Mouse (Mus musculus) hindbrain, embryonic 10.5 days (tissue): ENCODE measurements at regions not wholly inside any gene's neighbourhood (a gene's known extent, or its start where the extent isn't known, plus 50 kb on each side); places are given as distances from the start of the nearest gene placed in this dataset.

ENCODE experiments used
- DNase-seq: peaks from one replicate; pipeline ENCODE4 v3.0.0-alpha.2; 2017; ENCODE audit warnings: low spot score
- H3K27ac ChIP-seq: fragments of 300-500 bp; sonication (generic); 2 replicates; pipeline ENCODE4 v1.5.1; 2016; ENCODE audit warnings: mild to moderate bottlenecking, moderate library complexity
- H3K27me3 ChIP-seq: fragments of 300-500 bp; sonication (generic); 2 replicates; pipeline ENCODE4 v1.6.1; 2016; ENCODE audit warnings: mild to moderate bottlenecking; ENCODE audit not compliant: poor library complexity, insufficient read depth, severe bottlenecking
- H3K36me3 ChIP-seq: fragments of 300-500 bp; sonication (generic); 2 replicates; pipeline ENCODE4 v1.6.1; 2016; ENCODE audit warnings: mild to moderate bottlenecking, moderate library complexity
- H3K4me1 ChIP-seq: fragments of 300-500 bp; sonication (generic); replicated peaks from 2 replicates; pipeline ENCODE4 v1.6.1; 2016; ENCODE audit warnings: mild to moderate bottlenecking
- H3K4me3 ChIP-seq: fragments of 300-500 bp; sonication (generic); 2 replicates; pipeline ENCODE4 v1.5.1; 2016; ENCODE audit warnings: mild to moderate bottlenecking, moderate library complexity
- H3K9me3 ChIP-seq: fragments of 300-500 bp; sonication (generic); 2 replicates; pipeline ENCODE4 v1.6.1; 2016; ENCODE audit warnings: mild to moderate bottlenecking, moderate library complexity
- WGBS: fragments of 180-500 bp; shearing (Covaris S2); methylation state at CpG from one replicate; pipeline ENCODE4 v1.1.7; 2016; 5-methylcytosine and 5-hydroxymethylcytosine counted together

GRCm38 (mm10) chr5:75793184-75793583 lies 185.1 kb downstream of the Kdr start:
- DNase-seq = no peak
- Histone ChIP-seq H3K4me1 (no peaks in the 10 kb centered on the region), H3K27me3 (no peaks in the 10 kb centered on the region), H3K4me3 (no peak overlapping the region), H3K27ac (no peak overlapping the region), H3K36me3 (no peaks in the 10 kb centered on the region), H3K9me3 (no peaks in the 10 kb centered on the region)

- no peaks in the 10 kb centered on the region for H3K36me3 ChIP-seq
- H3K27ac ChIP-seq = no peak overlapping the region
- 91% methylated on average over 8 of the region's 8 CpGs for WGBS
- H3K27me3 ChIP-seq = no peaks in the 10 kb centered on the region
- H3K4me1 ChIP-seq = no peaks in the 10 kb centered on the region
- no peaks in the 10 kb centered on the region for H3K9me3 ChIP-seq
- no peak overlapping the region for H3K4me3 ChIP-seq
- DNase-seq = no peak
Observed at GRCm38 (mm10) chr5:75791738-75792137, 186.5 kb downstream of the Kdr start.

GRCm38 (mm10) chr5:75788087-75788486 lies 190.2 kb downstream of the Kdr start:
- H3K4me1 ChIP-seq = no peaks in the 10 kb centered on the region
- 40% methylated on average over 3 of the region's 3 CpGs for WGBS
- DNase-seq = no peak
- no peak overlapping the region for H3K4me3 ChIP-seq
- no peaks in the 10 kb centered on the region for H3K9me3 ChIP-seq
- no peaks in the 10 kb centered on the region for H3K36me3 ChIP-seq
- no peaks in the 10 kb centered on the region for H3K27me3 ChIP-seq
- no peak overlapping the region for H3K27ac ChIP-seq

- Histone ChIP-seq H3K9me3 (no peaks in the 10 kb centered on the region), H3K4me1 (no peaks in the 10 kb centered on the region), H3K27ac (no peak overlapping the region), H3K4me3 (no peak overlapping the region), H3K27me3 (no peaks in the 10 kb centered on the region), H3K36me3 (no peaks in the 10 kb centered on the region)
- no peak for DNase-seq
- WGBS = 91% methylated on average over 3 of the region's 3 CpGs
Observed at GRCm38 (mm10) chr5:75786196-75786595, 192.1 kb downstream of the Kdr start.

GRCm38 (mm10) chr5:75784998-75785593 lies 193.2 kb downstream of the Kdr start:
- 89% methylated on average over 8 of the region's 8 CpGs for WGBS
- Histone ChIP-seq H3K27me3 (no peaks in the 10 kb centered on the region), H3K4me1 (no peaks in the 10 kb centered on the region), H3K27ac (no peak overlapping the region), H3K36me3 (no peaks in the 10 kb centered on the region), H3K9me3 (no peaks in the 10 kb centered on the region), H3K4me3 (no peak overlapping the region)
- no peak for DNase-seq

- Histone ChIP-seq H3K27ac (no peak overlapping the region), H3K4me1 (no peaks in the 10 kb centered on the region)
- 90% methylated on average over 5 of the region's 5 CpGs for WGBS
Observed at GRCm38 (mm10) chr5:75770592-75770991, 195.9 kb downstream of the Kit start.

GRCm38 (mm10) chr5:75767213-75767612 lies 192.5 kb downstream of the Kit start:
- no peak overlapping the region for H3K4me3 ChIP-seq
- no peaks in the 10 kb centered on the region for H3K36me3 ChIP-seq
- no peaks in the 10 kb centered on the region for H3K27me3 ChIP-seq
- peaks cover 8% of the 10 kb centered on the region for H3K4me1 ChIP-seq
- no peak for DNase-seq
- WGBS = 91% methylated on average over 1 of the region's 1 CpGs
- no peaks in the 10 kb centered on the region for H3K9me3 ChIP-seq
- no peak overlapping the region for H3K27ac ChIP-seq

More at GRCm38 (mm10) chr5:75770592-75770991, 195.9 kb downstream of the Kit start:
- DNase-seq = no peak
- no peaks in the 10 kb centered on the region for H3K36me3 ChIP-seq
- no peak overlapping the region for H3K4me3 ChIP-seq
- H3K9me3 ChIP-seq = no peaks in the 10 kb centered on the region
- no peaks in the 10 kb centered on the region for H3K27me3 ChIP-seq

- DNase-seq = no peak
Observed at GRCm38 (mm10) chr5:75762374-75762773, 187.7 kb downstream of the Kit start.

GRCm38 (mm10) chr5:75761459-75762310 lies 187.0 kb downstream of the Kit start:
- Histone ChIP-seq H3K9me3 (no peaks in the 10 kb centered on the region), H3K4me1 (peaks cover 14% of the 10 kb centered on the region), H3K27me3 (no peaks in the 10 kb centered on the region), H3K36me3 (no peaks in the 10 kb centered on the region), H3K27ac (no peak overlapping the region), H3K4me3 (no peak overlapping the region)
- DNase-seq = no peak
- WGBS = 84% methylated on average over 11 of the region's 11 CpGs

More at GRCm38 (mm10) chr5:75762374-75762773, 187.7 kb downstream of the Kit start:
- Histone ChIP-seq H3K27ac (no peak overlapping the region), H3K4me1 (peaks cover 14% of the 10 kb centered on the region), H3K27me3 (no peaks in the 10 kb centered on the region), H3K36me3 (no peaks in the 10 kb centered on the region), H3K4me3 (no peak overlapping the region), H3K9me3 (no peaks in the 10 kb centered on the region)
- 81% methylated on average over 6 of the region's 6 CpGs for WGBS

- DNase-seq = no peak
- 75% methylated on average over 7 of the region's 7 CpGs for WGBS
- H3K9me3 ChIP-seq = no peaks in the 10 kb centered on the region
Observed at GRCm38 (mm10) chr5:75756168-75756567, 181.5 kb downstream of the Kit start.

GRCm38 (mm10) chr5:75754356-75754755 lies 179.6 kb downstream of the Kit start:
- Histone ChIP-seq H3K36me3 (no peaks in the 10 kb centered on the region), H3K27me3 (no peaks in the 10 kb centered on the region), H3K4me1 (peaks cover 20% of the 10 kb centered on the region), H3K27ac (peak overlapping the region; percentile 54), H3K4me3 (no peak overlapping the region), H3K9me3 (no peaks in the 10 kb centered on the region)
- DNase-seq = no peak
- 46% methylated on average over 7 of the region's 7 CpGs for WGBS

More at GRCm38 (mm10) chr5:75756168-75756567, 181.5 kb downstream of the Kit start:
- Histone ChIP-seq H3K36me3 (no peaks in the 10 kb centered on the region), H3K4me1 (peaks cover 20% of the 10 kb centered on the region), H3K27ac (no peak overlapping the region), H3K27me3 (no peaks in the 10 kb centered on the region), H3K4me3 (no peak overlapping the region)

- H3K27ac ChIP-seq = no peak overlapping the region
- no peaks in the 10 kb centered on the region for H3K27me3 ChIP-seq
- peaks cover 13% of the 10 kb centered on the region for H3K4me1 ChIP-seq
- no peak overlapping the region for H3K4me3 ChIP-seq
- H3K9me3 ChIP-seq = no peaks in the 10 kb centered on the region
- WGBS = 86% methylated on average over 9 of the region's 9 CpGs
- H3K36me3 ChIP-seq = no peaks in the 10 kb centered on the region
- no peak for DNase-seq
Observed at GRCm38 (mm10) chr5:75745311-75745710, 170.6 kb downstream of the Kit start.

GRCm38 (mm10) chr5:75744475-75745045 lies 169.8 kb downstream of the Kit start:
- no peak overlapping the region for H3K4me3 ChIP-seq
- H3K4me1 ChIP-seq = peaks cover 21% of the 10 kb centered on the region
- peak overlapping the region; percentile 69 for H3K27ac ChIP-seq
- WGBS = 25% methylated on average over 6 of the region's 6 CpGs
- H3K27me3 ChIP-seq = no peaks in the 10 kb centered on the region
- no peaks in the 10 kb centered on the region for H3K9me3 ChIP-seq
- no peaks in the 10 kb centered on the region for H3K36me3 ChIP-seq
- no peak for DNase-seq
